Mouse (Mus musculus): ENCODE measurements around the gene Hapln2.
A peak's percentile ranks its signal among the peaks of the same experiment; 100 is the strongest.

Gene Hapln2

DNA sequence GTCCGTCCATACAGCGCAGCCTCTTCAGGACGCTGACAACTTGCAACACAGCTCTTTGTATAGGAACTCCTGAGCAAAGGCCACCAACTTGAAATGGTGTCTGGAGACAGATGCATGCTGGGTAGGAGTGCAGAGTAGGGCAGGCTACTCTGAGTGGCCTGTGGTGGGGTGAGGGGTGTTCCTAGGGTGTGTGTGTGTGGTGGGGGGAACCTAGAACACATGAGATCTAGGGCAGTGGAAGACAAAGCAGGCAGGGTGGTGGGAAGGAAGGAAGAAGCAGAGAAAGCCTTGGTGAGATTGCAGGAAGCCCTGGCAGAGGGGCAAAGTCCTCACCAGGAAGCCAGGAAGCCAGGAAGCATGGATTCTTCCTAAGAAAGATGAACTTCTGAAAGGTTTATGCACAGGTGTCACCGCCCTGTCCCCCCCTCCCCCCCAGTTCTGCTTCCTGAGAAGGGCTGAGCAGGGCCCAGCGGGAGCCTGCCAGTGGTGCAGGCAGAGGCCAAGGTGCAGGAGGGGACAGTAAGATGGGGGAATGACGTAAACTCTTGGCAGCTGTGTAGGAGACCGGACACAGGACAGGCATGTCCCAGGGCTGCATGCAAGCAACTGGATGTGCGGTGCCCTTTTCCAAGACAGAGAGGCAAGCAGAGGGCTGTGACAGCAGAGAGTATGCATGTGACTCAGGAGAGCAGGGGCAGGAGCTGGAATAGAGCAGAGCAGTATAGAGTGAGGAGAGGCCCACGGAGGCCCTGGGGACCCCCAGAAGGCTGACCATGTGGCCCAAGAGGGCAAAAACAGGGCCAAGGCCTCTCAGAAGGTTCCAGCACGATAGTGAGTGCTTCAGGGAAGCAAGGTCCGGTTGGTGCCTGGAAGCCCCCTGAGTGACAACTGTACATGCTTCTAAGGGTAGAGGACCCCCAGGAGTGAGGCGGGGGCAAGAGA, 45.2 kb downstream of the Hapln2 start:
- DNase-seq (ENCODE audit: inconsistent age in 2 of 2, low spot score in 1 of 2) = peak; percentile 81 to 87

- DNase-seq (ENCODE audit: inconsistent age in 2 of 2, low spot score in 1 of 2) = no peak
Measured at GRCm38 (mm10) chr3:87981214-87981760, 46.1 kb downstream of the Hapln2 start.

GRCm38 (mm10) chr3:87980728-87981127, 46.7 kb downstream of the Hapln2 start:
- no peak for DNase-seq (ENCODE audit: inconsistent age in 2 of 2, low spot score in 1 of 2)

GRCm38 (mm10) chr3:87980085-87980484, 47.3 kb downstream of the Hapln2 start:
- DNase-seq (ENCODE audit: inconsistent age in 2 of 2, low spot score in 1 of 2) = no peak

- no peak for DNase-seq (ENCODE audit: inconsistent age in 2 of 2, low spot score in 1 of 2)
Measured at GRCm38 (mm10) chr3:87979493-87979892, 47.9 kb downstream of the Hapln2 start.

- peak; percentile 62 to 82 for DNase-seq (ENCODE audit: inconsistent age in 2 of 2, low spot score in 1 of 2)
Measured at GRCm38 (mm10) chr3:87974381-87974987, 52.9 kb downstream of the Hapln2 start.

GRCm38 (mm10) chr3:87973593-87974380, 53.6 kb downstream of the Hapln2 start:
- no peak for DNase-seq (ENCODE audit: inconsistent age in 2 of 2, low spot score in 1 of 2)

GRCm38 (mm10) chr3:87972776-87973175, 54.6 kb downstream of the Hapln2 start:
- DNase-seq (ENCODE audit: inconsistent age in 2 of 2, low spot score in 1 of 2) = no peak

DNA sequence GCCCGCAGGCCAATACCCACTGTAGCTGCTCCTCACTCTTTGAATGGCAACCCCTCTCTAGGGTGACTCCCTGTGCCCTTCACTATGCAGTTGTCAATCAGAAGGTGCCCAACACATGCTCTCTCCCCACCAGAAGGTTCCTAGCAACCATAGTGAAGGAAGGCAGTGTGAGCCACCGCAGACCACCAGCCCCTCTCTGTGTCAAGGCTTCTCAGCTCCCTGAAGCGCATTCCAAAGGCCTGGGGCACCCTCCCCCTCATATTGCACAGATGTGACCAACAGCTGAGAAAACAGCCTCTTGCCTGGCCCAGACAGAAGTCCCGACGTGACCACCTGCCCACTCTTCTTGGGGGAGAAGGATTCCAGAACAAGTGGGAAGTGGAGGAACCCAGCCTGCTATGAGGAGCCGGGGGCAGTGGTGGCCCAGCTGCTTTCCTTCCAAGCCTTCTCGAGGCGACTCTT, 55.1 kb downstream of the Hapln2 start:
- no peak for DNase-seq (ENCODE audit: inconsistent age in 2 of 2, low spot score in 1 of 2)
